Mouse (Mus musculus): Measurements from ENCODE around the gene Mtif2. TPM values are rescaled to one million over a fixed set of nuclear protein-coding genes. Genes with fewer than 3 reads are reported as not detected.

Mtif2 gene
- polyA plus RNA-seq, 2 experiments: 26.5 to 31.2 TPM

GRCm38 (mm10) chr11:29560990-29561389 is 34.8 kb downstream of the Mtif2 start:
- no peaks in the 10 kb centered on the region for H3K4me1 ChIP-seq (ENCODE audit: control insufficient read depth, insufficient read depth, low read length)
- H3K4me2 ChIP-seq (replicated peaks; ENCODE audit: low read depth, low read length, severe bottlenecking): no peak overlapping the region
- no peaks in the 10 kb centered on the region for H3K9me3 ChIP-seq (ENCODE audit: control insufficient read depth, low read length)
- H3K9ac ChIP-seq (ENCODE audit: low read depth, low read length, severe bottlenecking): no peak overlapping the region
- ATAC-seq (ENCODE audit: low FRiP score, low read depth): no peak
- no peak overlapping the region for H3K27ac ChIP-seq (replicated peaks; ENCODE audit: low read depth, low read length)
- no peak overlapping the region for H3K4me3 ChIP-seq (replicated peaks; ENCODE audit: low read length)
- H3K36me3 ChIP-seq (ENCODE audit: control insufficient read depth, insufficient read depth, low read length): no peaks in the 10 kb centered on the region
- H3K27me3 ChIP-seq (ENCODE audit: control insufficient read depth, insufficient read depth, low read length): no peaks in the 10 kb centered on the region
- TF ChIP-seq POLR2A (IDR thresholded peaks at IDR 0.05; ENCODE audit: borderline replicate concordance, extremely low read depth, insufficient read depth, insufficient read length): no peak
- WGBS: 93% methylated on average over 3 of the region's 3 CpGs
- no peak for DNase-seq (ENCODE audit: low spot score)

GRCm38 (mm10) chr11:29563406-29563805 is 37.2 kb downstream of the Mtif2 start:
- DNase-seq (ENCODE audit: low spot score) (no peak), ATAC-seq (ENCODE audit: low FRiP score, low read depth) (no peak)
- H3K27ac ChIP-seq (replicated peaks; ENCODE audit: low read depth, low read length): no peak overlapping the region
- no peak overlapping the region for H3K4me2 ChIP-seq (replicated peaks; ENCODE audit: low read depth, low read length, severe bottlenecking)
- no peaks in the 10 kb centered on the region for H3K27me3 ChIP-seq (ENCODE audit: control insufficient read depth, insufficient read depth, low read length)
- H3K36me3 ChIP-seq (ENCODE audit: control insufficient read depth, insufficient read depth, low read length): no peaks in the 10 kb centered on the region
- no peak for TF ChIP-seq POLR2A (IDR thresholded peaks at IDR 0.05; ENCODE audit: borderline replicate concordance, extremely low read depth, insufficient read depth, insufficient read length)
- no peak overlapping the region for H3K4me3 ChIP-seq (replicated peaks; ENCODE audit: low read length)
- H3K9me3 ChIP-seq (ENCODE audit: control insufficient read depth, low read length): no peaks in the 10 kb centered on the region
- H3K9ac ChIP-seq (ENCODE audit: low read depth, low read length, severe bottlenecking): no peak overlapping the region
- WGBS: 88% methylated on average over 2 of the region's 2 CpGs
- no peaks in the 10 kb centered on the region for H3K4me1 ChIP-seq (ENCODE audit: control insufficient read depth, insufficient read depth, low read length)

- TF ChIP-seq POLR2A (IDR thresholded peaks at IDR 0.05; ENCODE audit: borderline replicate concordance, extremely low read depth, insufficient read depth, insufficient read length): no peak
- H3K4me1 ChIP-seq (ENCODE audit: control insufficient read depth, insufficient read depth, low read length): no peaks in the 10 kb centered on the region
- H3K4me2 ChIP-seq (replicated peaks; ENCODE audit: low read depth, low read length, severe bottlenecking): no peak overlapping the region
- DNase-seq (ENCODE audit: low spot score) (no peak), ATAC-seq (ENCODE audit: low FRiP score, low read depth) (no peak)
- H3K27ac ChIP-seq (replicated peaks; ENCODE audit: low read depth, low read length): no peak overlapping the region
- no peak overlapping the region for H3K9ac ChIP-seq (ENCODE audit: low read depth, low read length, severe bottlenecking)
- H3K9me3 ChIP-seq (ENCODE audit: control insufficient read depth, low read length): no peaks in the 10 kb centered on the region
- 64% methylated on average over 3 of the region's 3 CpGs for WGBS
- H3K36me3 ChIP-seq (ENCODE audit: control insufficient read depth, insufficient read depth, low read length): no peaks in the 10 kb centered on the region
- H3K27me3 ChIP-seq (ENCODE audit: control insufficient read depth, insufficient read depth, low read length): no peaks in the 10 kb centered on the region
- no peak overlapping the region for H3K4me3 ChIP-seq (replicated peaks; ENCODE audit: low read length)
Measured at GRCm38 (mm10) chr11:29571536-29571935, 45.3 kb downstream of the Mtif2 start.

GRCm38 (mm10) chr11:29572656-29573055 is 46.4 kb downstream of the Mtif2 start:
- no peaks in the 10 kb centered on the region for H3K9me3 ChIP-seq (ENCODE audit: control insufficient read depth, low read length)
- DNase-seq (ENCODE audit: low spot score) (no peak), ATAC-seq (ENCODE audit: low FRiP score, low read depth) (no peak)
- 81% methylated on average over 2 of the region's 2 CpGs for whole genome bisulfite sequencing
- H3K27ac ChIP-seq (replicated peaks; ENCODE audit: low read depth, low read length): no peak overlapping the region
- no peak overlapping the region for H3K4me3 ChIP-seq (replicated peaks; ENCODE audit: low read length)
- H3K4me2 ChIP-seq (replicated peaks; ENCODE audit: low read depth, low read length, severe bottlenecking): no peak overlapping the region
- H3K36me3 ChIP-seq (ENCODE audit: control insufficient read depth, insufficient read depth, low read length): no peaks in the 10 kb centered on the region
- H3K27me3 ChIP-seq (ENCODE audit: control insufficient read depth, insufficient read depth, low read length): no peaks in the 10 kb centered on the region
- H3K9ac ChIP-seq (ENCODE audit: low read depth, low read length, severe bottlenecking): no peak overlapping the region
- TF ChIP-seq POLR2A (IDR thresholded peaks at IDR 0.05; ENCODE audit: borderline replicate concordance, extremely low read depth, insufficient read depth, insufficient read length): no peak
- H3K4me1 ChIP-seq (ENCODE audit: control insufficient read depth, insufficient read depth, low read length): no peaks in the 10 kb centered on the region

GRCm38 (mm10) chr11:29579610-29580009 is 53.4 kb downstream of the Mtif2 start:
- no peaks in the 10 kb centered on the region for H3K9me3 ChIP-seq (ENCODE audit: control insufficient read depth, low read length)
- no peak overlapping the region for H3K27ac ChIP-seq (replicated peaks; ENCODE audit: low read depth, low read length)
- ATAC-seq (ENCODE audit: low FRiP score, low read depth): no peak
- no peak overlapping the region for H3K9ac ChIP-seq (ENCODE audit: low read depth, low read length, severe bottlenecking)
- no peak for DNase-seq (ENCODE audit: low spot score)
- no peak overlapping the region for H3K4me3 ChIP-seq (replicated peaks; ENCODE audit: low read length)
- H3K27me3 ChIP-seq (ENCODE audit: control insufficient read depth, insufficient read depth, low read length): no peaks in the 10 kb centered on the region
- no peaks in the 10 kb centered on the region for H3K4me1 ChIP-seq (ENCODE audit: control insufficient read depth, insufficient read depth, low read length)
- TF ChIP-seq POLR2A (IDR thresholded peaks at IDR 0.05; ENCODE audit: borderline replicate concordance, extremely low read depth, insufficient read depth, insufficient read length): no peak
- H3K36me3 ChIP-seq (ENCODE audit: control insufficient read depth, insufficient read depth, low read length): no peaks in the 10 kb centered on the region
- no peak overlapping the region for H3K4me2 ChIP-seq (replicated peaks; ENCODE audit: low read depth, low read length, severe bottlenecking)

Other genes with a start within 250 kb of the Mtif2 start
- gene Ccdc88a, start 152.8 kb upstream of the Mtif2 start, polyA plus RNA-seq (2012; rRNA removed): 11.8 and 16.1 TPM in 2 replicates
- 31.8 and 36.7 TPM in 2 replicates for gene Ccdc88a, start 152.8 kb upstream of the Mtif2 start, polyA plus RNA-seq (2014; fragmentation: Nextera tagmentation; extraction: Ambion mirVana)
- gene Prorsd1, start 11.4 kb upstream of the Mtif2 start, polyA plus RNA-seq (2012; rRNA removed): 9.8 and 15.8 TPM in 2 replicates
- 32.9 and 38.0 TPM in 2 replicates for gene Prorsd1, start 11.4 kb upstream of the Mtif2 start, polyA plus RNA-seq (2014; fragmentation: Nextera tagmentation; extraction: Ambion mirVana)
- 0.08 and 0.25 TPM in 2 replicates for gene Clhc1, start 21.5 kb downstream of the Mtif2 start, polyA plus RNA-seq (2012; rRNA removed)
- gene Clhc1, start 21.5 kb downstream of the Mtif2 start, polyA plus RNA-seq (2014; fragmentation: Nextera tagmentation; extraction: Ambion mirVana): 0.22 TPM in 1 of 2 replicates, not detected in the other
- gene Rps27a, start 21.7 kb downstream of the Mtif2 start, polyA plus RNA-seq (2012; rRNA removed): 1,052 and 1,847 TPM in 2 replicates
- 1,449 and 1,511 TPM in 2 replicates for gene Rps27a, start 21.7 kb downstream of the Mtif2 start, polyA plus RNA-seq (2014; fragmentation: Nextera tagmentation; extraction: Ambion mirVana)
- gene Rtn4, start 166.5 kb downstream of the Mtif2 start, polyA plus RNA-seq (2012; rRNA removed): 212 and 222 TPM in 2 replicates
- gene Rtn4, start 166.5 kb downstream of the Mtif2 start, polyA plus RNA-seq (2014; fragmentation: Nextera tagmentation; extraction: Ambion mirVana): 65.8 and 74.5 TPM in 2 replicates